Mouse (Mus musculus) gastrocnemius, postnatal 10 days (tissue): ENCODE data around the gene Pnkd. TPM values are rescaled to one million over a fixed set of nuclear protein-coding genes. Genes with fewer than 3 reads are reported as not detected.
A peak's percentile ranks its signal among the peaks of the same experiment; 100 is the strongest.

Source experiments
- DNase-seq: peaks from one replicate; pipeline ENCODE4 v3.0.0; 2021; ENCODE audit warnings: mixed read lengths
- long read RNA-seq, 2 experiments: library from polyadenylated mRNA; stranded (forward); transcript quantifications; one replicate each; pipeline ENCODE4 v2.0.0; 2021
- total RNA-seq, 2 experiments: library from RNA; stranded (reverse); gene quantifications; 2 replicates each; pipeline ENCODE4 v1.2.3; 2021

Gene Pnkd
- total RNA-seq = 10 to 100 TPM; 69.7 to 70.5 TPM
- long read RNA-seq, experiment 1, transcript Pnkd-201 (10 exons, 2,937 nt) = minor isoform, 13 of 85 reads
- long read RNA-seq, experiment 1, transcript Pnkd-204 (3 exons, 740 nt) = major isoform, 27 of 85 reads
- long read RNA-seq, experiment 1, transcript Pnkd-202 (9 exons, 2,859 nt) = minor isoform, 24 of 85 reads
- long read RNA-seq, experiment 1, partial matches to known transcripts = 3 of 85 reads
- long read RNA-seq, experiment 1, other reads (novel, unspliced or antisense) = 15 of 85 reads
- long read RNA-seq, experiment 2, transcript Pnkd-202 (9 exons, 2,859 nt) = minor isoform, 11 of 64 reads
- long read RNA-seq, experiment 2, transcript Pnkd-201 (10 exons, 2,937 nt) = minor isoform, 12 of 64 reads
- long read RNA-seq, experiment 2, transcript Pnkd-204 (3 exons, 740 nt) = major isoform, 35 of 64 reads
- long read RNA-seq, experiment 2, partial matches to known transcripts = 2 of 64 reads
- long read RNA-seq, experiment 2, other reads (novel, unspliced or antisense) = 4 of 64 reads

DNA sequence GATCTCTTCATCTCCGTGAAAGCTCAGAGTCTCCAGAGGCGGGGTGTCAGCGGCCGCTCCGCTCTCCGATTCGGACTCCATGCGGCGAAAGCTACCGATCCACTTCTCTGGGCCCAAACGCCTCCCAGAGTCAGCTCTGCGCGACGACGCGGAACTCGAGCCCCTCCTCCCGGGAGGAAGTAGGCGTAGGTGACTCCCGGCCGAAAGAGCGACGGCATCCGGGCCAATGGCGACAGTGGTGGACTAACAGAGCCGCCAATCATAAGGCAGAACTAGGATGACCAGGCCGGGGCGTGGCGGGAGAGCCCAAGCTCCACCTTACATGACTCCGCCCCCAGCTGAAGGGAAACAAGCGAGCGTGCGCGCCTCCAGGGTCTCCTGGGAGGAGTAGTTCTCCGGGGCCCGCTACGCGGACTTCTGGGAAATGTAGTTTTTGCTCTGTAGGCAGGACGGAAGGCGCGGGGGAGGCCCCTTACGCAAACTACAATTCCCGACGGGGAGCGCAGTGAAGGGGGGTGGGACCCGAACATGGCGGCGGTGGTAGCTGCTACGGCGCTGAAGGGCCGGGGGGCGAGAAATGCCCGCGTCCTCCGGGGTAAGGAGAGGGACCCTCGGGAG lies at the start of gene Pnkd, which contains the start of gene Aamp:
Gene Pnkd (plus strand): TSS at position 388 of the 618 bp plus-strand sequence.
Gene Aamp (minus strand): TSS at position 196 of the 618 bp plus-strand sequence.
- peak; percentile 97 for DNase-seq

DNA sequence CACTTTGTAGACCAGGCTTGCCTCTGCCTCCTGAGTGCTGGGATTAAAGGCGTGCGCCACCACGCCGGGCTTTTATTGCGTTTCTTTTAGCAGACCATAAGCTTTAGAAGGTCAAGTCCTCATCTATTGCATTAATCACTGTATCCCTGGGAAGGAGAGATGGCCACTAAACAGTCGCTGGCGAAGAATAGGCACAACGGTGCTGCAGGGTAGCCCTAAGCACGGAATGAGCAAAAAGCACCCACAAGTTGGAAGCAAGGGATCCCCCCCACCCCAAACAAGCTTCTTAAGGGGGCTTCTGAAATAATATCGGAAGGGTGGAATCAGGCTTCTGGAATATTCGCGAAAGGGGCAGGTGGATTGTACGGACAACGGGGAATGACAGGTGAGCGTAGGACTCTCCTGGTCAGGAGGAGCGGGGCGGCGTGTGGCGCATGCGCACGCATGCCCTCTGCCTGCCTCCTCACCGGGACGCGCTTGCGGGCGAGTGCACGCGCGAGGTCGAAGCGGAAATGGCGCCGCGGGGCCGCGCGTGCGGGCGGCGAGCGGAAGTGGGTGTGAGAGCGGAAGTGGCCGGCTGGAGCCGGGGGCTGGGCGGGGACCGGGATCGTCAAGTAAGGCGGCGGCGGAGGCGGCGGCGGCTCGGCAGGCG lies 48.7 kb upstream of the Pnkd start, which contains the start of gene Arpc2:
Gene Arpc2 (plus strand): TSS at position 147 of the 652 bp plus-strand sequence.
- DNase-seq = peak; percentile 97

DNA sequence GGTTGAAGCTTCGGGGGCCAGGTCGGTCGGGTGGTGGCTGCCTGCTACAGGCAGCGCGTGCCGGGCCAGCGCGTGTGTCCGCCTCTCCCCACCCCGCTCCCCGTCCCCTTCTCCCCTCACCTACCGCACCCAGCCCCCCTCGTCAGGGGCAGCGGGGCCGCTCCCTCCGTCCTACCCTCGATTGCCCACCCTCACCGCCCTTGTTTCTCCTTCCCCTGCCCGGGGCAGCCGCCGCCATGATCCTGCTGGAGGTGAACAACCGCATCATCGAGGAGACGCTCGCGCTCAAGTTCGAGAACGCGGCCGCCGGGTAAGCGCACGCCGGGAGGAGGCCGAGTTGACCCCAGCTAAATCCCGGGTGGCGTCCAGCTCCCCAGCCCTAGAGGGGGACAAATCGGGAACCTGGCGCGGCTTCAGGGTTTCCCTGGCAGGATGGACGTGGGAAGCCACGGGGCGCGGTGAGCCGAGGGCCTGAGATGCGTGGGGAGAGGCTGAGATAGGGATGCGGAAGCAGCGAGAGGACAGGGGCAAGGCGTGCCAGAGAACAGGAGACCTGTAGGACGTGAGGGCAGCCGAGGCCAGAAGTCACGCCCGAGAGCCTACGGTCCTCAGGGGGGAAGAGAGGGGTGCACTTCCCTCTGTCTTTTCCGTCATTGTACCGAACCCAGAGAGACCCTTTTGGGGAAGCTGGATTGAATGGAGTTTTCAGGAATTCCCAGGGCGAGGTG lies 48.0 kb upstream of the Pnkd start:
- peak; percentile 53 for DNase-seq

GRCm38 (mm10) chr1:74237671-74238070 lies 47.1 kb upstream of the Pnkd start:
- DNase-seq = no peak

GRCm38 (mm10) chr1:74238136-74238535 lies 46.6 kb upstream of the Pnkd start:
- DNase-seq = no peak

DNA sequence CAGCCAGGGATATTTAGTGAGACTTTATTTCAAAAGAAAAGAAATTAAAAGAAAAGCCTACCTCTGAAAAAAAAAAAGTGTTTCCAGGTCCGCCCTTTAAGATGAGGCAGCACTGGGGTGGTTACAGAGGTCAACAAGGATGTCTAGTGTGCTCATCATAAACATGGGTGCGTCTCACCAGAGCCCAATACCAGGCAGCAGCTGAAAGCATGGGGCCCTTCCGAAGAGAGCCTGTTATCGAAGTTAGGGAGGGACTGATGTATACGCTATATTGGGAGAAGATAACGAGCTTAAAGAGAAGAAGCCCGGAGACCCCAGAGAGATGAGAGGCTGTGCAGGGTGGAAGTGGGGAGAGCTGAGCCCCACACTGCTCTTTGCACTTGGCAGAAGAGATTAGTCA lies 45.6 kb upstream of the Pnkd start:
- no peak for DNase-seq

GRCm38 (mm10) chr1:74239618-74240017 lies 45.1 kb upstream of the Pnkd start:
- no peak for DNase-seq

DNA sequence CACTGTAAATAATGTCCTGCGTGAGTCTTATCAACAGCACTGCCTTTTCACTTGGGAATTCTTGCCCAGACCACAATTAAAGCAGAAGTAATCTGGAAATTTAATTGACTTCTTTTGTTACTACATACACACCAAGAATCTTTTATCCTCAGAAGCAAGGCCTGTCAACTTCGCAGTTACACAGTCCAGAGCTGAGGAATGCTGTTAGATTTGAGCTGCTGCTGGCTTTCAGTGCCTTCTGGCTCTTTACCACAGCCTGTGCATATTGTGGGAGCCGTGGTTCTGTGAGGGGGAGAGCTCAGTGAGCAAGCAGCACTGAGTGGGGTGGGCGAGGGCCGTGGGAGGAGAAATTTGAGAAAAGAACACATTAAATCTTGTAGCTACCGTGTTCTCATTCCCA lies 44.4 kb upstream of the Pnkd start:
- DNase-seq = no peak

- no peak for DNase-seq
Measured at GRCm38 (mm10) chr1:74240832-74241231, 43.9 kb upstream of the Pnkd start.

GRCm38 (mm10) chr1:74245525-74245924 lies 39.2 kb upstream of the Pnkd start:
- no peak for DNase-seq

DNA sequence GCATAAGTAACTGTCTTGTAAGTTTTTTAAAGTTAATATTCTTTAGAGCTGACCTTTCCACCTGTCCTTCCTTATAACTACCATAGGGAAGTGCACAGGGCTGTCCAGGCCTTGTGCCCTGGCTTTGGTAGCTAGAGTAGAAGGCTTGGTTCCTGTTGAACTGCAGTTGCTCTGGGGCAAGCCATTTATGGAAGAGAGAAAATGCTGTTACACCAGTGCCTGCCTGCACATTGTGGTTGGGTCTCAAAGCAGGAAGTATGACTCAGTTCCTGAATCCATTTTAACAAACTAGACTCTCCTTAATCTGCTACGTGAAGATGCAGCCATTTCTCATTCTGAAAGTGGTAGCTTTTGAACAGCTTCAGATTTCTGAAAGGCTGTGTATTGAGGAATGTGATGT lies 35.9 kb upstream of the Pnkd start:
- no peak for DNase-seq

GRCm38 (mm10) chr1:74249331-74249980 lies 35.3 kb upstream of the Pnkd start:
- no peak for DNase-seq

GRCm38 (mm10) chr1:74250096-74250495 lies 34.6 kb upstream of the Pnkd start:
- DNase-seq = no peak

GRCm38 (mm10) chr1:74255704-74256345 lies 28.9 kb upstream of the Pnkd start:
- DNase-seq = no peak

GRCm38 (mm10) chr1:74256782-74257181 lies 27.9 kb upstream of the Pnkd start:
- no peak for DNase-seq

- no peak for DNase-seq
Measured at GRCm38 (mm10) chr1:74262510-74262909, 22.2 kb upstream of the Pnkd start.

GRCm38 (mm10) chr1:74268750-74269149 lies 16.0 kb upstream of the Pnkd start:
- no peak for DNase-seq

DNA sequence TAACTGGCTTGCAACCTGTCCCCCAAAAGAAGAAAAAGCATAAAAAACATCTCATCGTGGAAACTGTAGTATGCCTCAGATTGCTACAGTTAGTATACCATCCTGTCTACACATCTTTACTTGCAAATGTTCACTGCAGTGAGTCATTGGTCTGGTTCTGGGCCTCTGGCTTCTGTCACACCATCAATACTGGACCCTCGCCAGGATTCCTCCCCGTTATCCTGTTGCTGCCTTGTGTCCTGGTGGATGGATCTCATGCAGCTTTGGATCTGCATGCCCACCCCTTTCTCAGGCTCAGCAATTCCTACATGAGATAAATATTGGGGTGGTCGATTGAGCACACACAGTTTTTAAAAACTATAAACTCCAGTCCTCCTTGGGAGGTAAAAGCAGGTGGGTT lies 13.1 kb upstream of the Pnkd start:
- DNase-seq = no peak

DNA sequence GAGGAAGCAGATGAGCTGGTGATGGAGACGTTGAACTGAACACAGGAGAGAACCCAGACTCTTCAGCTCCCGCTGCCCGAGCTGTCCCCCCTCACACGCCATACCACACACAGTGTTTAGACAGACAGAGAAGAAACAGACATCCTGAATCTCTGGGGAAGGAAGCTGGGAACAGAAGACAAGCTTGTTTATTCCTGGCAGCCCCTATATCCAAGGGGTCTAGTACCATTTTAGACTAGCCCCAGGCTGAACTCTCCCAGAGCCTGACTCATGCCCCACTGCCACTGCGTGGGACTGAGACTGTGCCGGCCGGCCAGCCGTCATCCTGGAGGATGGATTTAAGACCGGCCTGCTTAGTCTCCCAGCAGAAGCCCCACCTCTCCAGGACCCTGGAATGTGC lies 9.7 kb upstream of the Pnkd start:
- DNase-seq = no peak

DNA sequence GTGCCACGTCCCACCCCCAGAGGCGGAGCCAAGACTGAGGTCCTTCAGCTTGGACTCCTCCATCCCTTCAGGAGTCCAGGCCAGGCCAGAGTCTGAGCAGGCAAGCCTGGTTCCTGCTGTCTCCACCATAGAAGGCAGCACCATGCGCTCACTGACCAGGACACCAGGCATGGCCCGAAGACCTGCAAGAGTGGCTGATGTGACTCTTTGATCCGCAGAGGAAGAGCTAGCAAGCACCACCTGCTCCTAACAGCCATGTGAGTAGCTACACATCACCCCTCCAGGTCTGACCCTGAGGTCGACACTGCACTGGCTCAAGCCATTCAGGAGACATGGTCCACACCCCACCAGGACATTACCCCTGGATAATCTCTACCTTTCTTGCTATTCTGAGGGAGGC lies 7.7 kb upstream of the Pnkd start:
- DNase-seq = no peak

- DNase-seq = no peak
Measured at GRCm38 (mm10) chr1:74277883-74278537, 6.7 kb upstream of the Pnkd start.
